Mouse (Mus musculus) lung, embryonic 15.5 days (tissue): Measurements from ENCODE around the gene Polr2f. TPM values are rescaled to one million over a fixed set of nuclear protein-coding genes. Genes with fewer than 3 reads are reported as not detected.

Experiments used
- ATAC-seq: fragments of 200-750 bp; cut with Nextera tagmentation; 2 replicates; pipeline ENCODE4 v1.8.0; 2017; ENCODE audit warnings: moderate number of reproducible peaks, borderline replicate concordance; ENCODE audit not compliant: low FRiP score, low TSS enrichment; ENCODE audit errors: extremely low read depth
- H3K27ac ChIP-seq: fragments of 300-500 bp; sonication (generic); 2 replicates; pipeline ENCODE4 v1.5.1; 2015; ENCODE audit warnings: moderate library complexity, mild to moderate bottlenecking, inconsistent platforms
- H3K27me3 ChIP-seq: fragments of 300-500 bp; sonication (generic); 2 replicates; pipeline ENCODE4 v1.6.1; 2015; ENCODE audit warnings: inconsistent platforms
- H3K36me3 ChIP-seq: fragments of 300-500 bp; sonication (generic); 2 replicates; pipeline ENCODE4 v1.6.1; 2015; ENCODE audit warnings: inconsistent platforms
- H3K4me1 ChIP-seq: fragments of 300-500 bp; sonication (generic); 2 replicates; pipeline ENCODE4 v1.6.1; 2015; ENCODE audit warnings: inconsistent platforms
- H3K4me2 ChIP-seq: fragments of 300-500 bp; sonication (generic); 2 replicates; pipeline ENCODE4 v1.6.1; 2015; ENCODE audit warnings: inconsistent platforms, mild to moderate bottlenecking, moderate library complexity
- H3K4me3 ChIP-seq: fragments of 300-500 bp; sonication (generic); 2 replicates; pipeline ENCODE4 v1.5.1; 2015; ENCODE audit warnings: mild to moderate bottlenecking, inconsistent platforms
- H3K9ac ChIP-seq: fragments of 300-500 bp; sonication (generic); 2 replicates; pipeline ENCODE4 v1.6.1; 2015; ENCODE audit warnings: inconsistent platforms
- H3K9me3 ChIP-seq: fragments of 300-500 bp; sonication (generic); 2 replicates; pipeline ENCODE4 v1.6.1; 2016; ENCODE audit warnings: inconsistent platforms
- WGBS: fragments of 180-500 bp; shearing (Covaris S2); methylation state at CpG from one replicate; pipeline ENCODE4 v1.1.7; 2015; 5-methylcytosine and 5-hydroxymethylcytosine counted together
- polyA plus RNA-seq: library from polyadenylated mRNA; unstranded; fragments of >200 nt; fragmentation: Nextera tagmentation; extraction: Ambion mirVana; gene quantifications from 2 replicates; pipeline ENCODE4 v1.2.1, GENCODE M21; 2015

The Polr2f gene
- polyA plus RNA-seq, 1 experiment from 2014 or later = 240 TPM

GRCm38 (mm10) chr15:79199390-79199976, 58.7 kb downstream of the Polr2f start:
- H3K4me1 ChIP-seq = no peaks in the 10 kb centered on the region
- H3K9ac ChIP-seq = no peak overlapping the region
- H3K4me3 ChIP-seq = no peak overlapping the region
- no peak for ATAC-seq
- no peak overlapping the region for H3K4me2 ChIP-seq
- no peak overlapping the region for H3K27ac ChIP-seq
- H3K9me3 ChIP-seq = no peaks in the 10 kb centered on the region
- peaks cover 22% of the 10 kb centered on the region for H3K27me3 ChIP-seq
- H3K36me3 ChIP-seq = no peaks in the 10 kb centered on the region
- 86% methylated on average over 12 of the region's 12 CpGs for whole genome bisulfite sequencing

Other genes with a start within 250 kb of the Polr2f start
- gene Gm49510, start 241.3 kb upstream of the Polr2f start, polyA plus RNA-seq = 0.18 and 0.60 TPM in 2 replicates
- gene Sh3bp1, start 241.2 kb upstream of the Polr2f start, polyA plus RNA-seq = 31.9 and 35.5 TPM in 2 replicates
- gene Pdxp, start 227.1 kb upstream of the Polr2f start, polyA plus RNA-seq = 13.3 and 13.8 TPM in 2 replicates
- gene Lgals1, start 214.3 kb upstream of the Polr2f start, polyA plus RNA-seq = 804 and 851 TPM in 2 replicates
- gene Nol12, start 206.1 kb upstream of the Polr2f start, polyA plus RNA-seq = 46.9 and 47.8 TPM in 2 replicates
- gene Triobp, start 193.3 kb upstream of the Polr2f start, polyA plus RNA-seq = 39.2 and 44.9 TPM in 2 replicates
- 560 and 562 TPM in 2 replicates for gene H1f0, start 112.6 kb upstream of the Polr2f start, polyA plus RNA-seq
- not detected in 2 replicates for gene Galr3, start 99.1 kb upstream of the Polr2f start, polyA plus RNA-seq
- 57.0 and 61.0 TPM in 2 replicates for gene Ankrd54, start 78.1 kb upstream of the Polr2f start, polyA plus RNA-seq
- gene Eif3l, start 65.8 kb upstream of the Polr2f start, polyA plus RNA-seq = 223 and 225 TPM in 2 replicates
- gene Micall1, start 32.1 kb upstream of the Polr2f start, polyA plus RNA-seq = 7.5 and 8.8 TPM in 2 replicates
- gene 1700088E04Rik, start 244 bp downstream of the Polr2f start, polyA plus RNA-seq = 9.9 and 10.8 TPM in 2 replicates
- 0.65 and 0.92 TPM in 2 replicates for gene Sox10, start 24.2 kb downstream of the Polr2f start, polyA plus RNA-seq
- 35.1 and 42.8 TPM in 2 replicates for gene Pick1, start 88.2 kb downstream of the Polr2f start, polyA plus RNA-seq
- 0.31 and 0.46 TPM in 2 replicates for gene Gm49486, start 88.4 kb downstream of the Polr2f start, polyA plus RNA-seq
- 0.21 and 0.24 TPM in 2 replicates for gene Slc16a8, start 113.8 kb downstream of the Polr2f start, polyA plus RNA-seq
- gene Baiap2l2, start 144.5 kb downstream of the Polr2f start, polyA plus RNA-seq = 3.1 and 4.4 TPM in 2 replicates
- 19.1 and 20.2 TPM in 2 replicates for gene Pla2g6, start 187.4 kb downstream of the Polr2f start, polyA plus RNA-seq
- 4.8 and 5.3 TPM in 2 replicates for gene Maff, start 205.6 kb downstream of the Polr2f start, polyA plus RNA-seq